Mouse (Mus musculus): Measurements from ENCODE around the gene Fcgrt. TPM values are rescaled to one million over a fixed set of nuclear protein-coding genes. Genes with fewer than 3 reads are reported as not detected.
A peak's percentile ranks its signal among the peaks of the same experiment; 100 is the strongest.

Gene Fcgrt
- total and polyA plus RNA-seq, 3 experiments, result 0.13 to 0.16 TPM; not detected in 1

DNA sequence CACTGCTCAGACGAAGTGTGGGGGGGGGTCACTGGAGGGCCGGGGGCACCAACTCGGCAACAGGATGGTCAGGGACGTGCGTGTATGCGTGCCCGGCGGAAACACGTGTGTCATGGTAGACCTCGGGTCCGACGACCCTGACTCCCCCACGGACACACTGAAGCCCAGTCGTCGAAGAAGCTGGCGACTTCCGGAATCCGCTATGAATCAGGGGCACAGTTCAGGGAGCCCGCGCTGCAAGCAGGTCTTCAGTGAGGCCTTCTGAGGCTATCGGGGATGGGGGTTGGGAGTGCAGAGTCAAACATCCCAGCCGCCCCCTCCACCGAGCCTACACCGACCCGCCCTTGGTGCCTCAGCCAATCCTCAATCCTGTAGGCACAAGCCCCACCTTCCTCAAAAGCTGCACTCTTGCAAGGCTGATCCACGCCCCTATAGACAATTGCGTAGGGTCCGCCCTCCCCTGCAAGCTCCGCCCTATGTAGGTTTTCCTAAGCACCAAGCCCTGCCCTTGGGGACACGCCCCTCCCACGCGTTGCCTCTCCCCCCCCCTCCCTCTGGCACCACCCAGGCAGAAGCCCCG is 49.6 kb downstream of the Fcgrt start (continued):
- TF ChIP-seq MAFK (IDR thresholded peaks at IDR 0.05; ENCODE audit: insufficient replicate concordance, low read length), result no peak
- no peak for TF ChIP-seq ZC3H11A (IDR thresholded peaks at IDR 0.05; ENCODE audit: low read depth, low read length)
- peak; percentile 6; the same call in 1 of the 2 replicates for TF ChIP-seq MXI1 (IDR thresholded peaks at IDR 0.05; ENCODE audit: low read depth, low read length)
- no peak; the same call in 1 of the 2 replicates for TF ChIP-seq BHLHE40 (IDR thresholded peaks at IDR 0.05; ENCODE audit: low read depth, low read length)
- TF ChIP-seq RCOR1 (conservative IDR thresholded peaks at IDR 0.05; ENCODE audit: low read depth, low read length), result no peak
- no peak for TF ChIP-seq SMC3 (IDR thresholded peaks at IDR 0.05; ENCODE audit: low read depth, low read length)
- TF ChIP-seq TCF12 (IDR thresholded peaks at IDR 0.05; ENCODE audit: low read depth, low read length), result peak; percentile 96

DNA sequence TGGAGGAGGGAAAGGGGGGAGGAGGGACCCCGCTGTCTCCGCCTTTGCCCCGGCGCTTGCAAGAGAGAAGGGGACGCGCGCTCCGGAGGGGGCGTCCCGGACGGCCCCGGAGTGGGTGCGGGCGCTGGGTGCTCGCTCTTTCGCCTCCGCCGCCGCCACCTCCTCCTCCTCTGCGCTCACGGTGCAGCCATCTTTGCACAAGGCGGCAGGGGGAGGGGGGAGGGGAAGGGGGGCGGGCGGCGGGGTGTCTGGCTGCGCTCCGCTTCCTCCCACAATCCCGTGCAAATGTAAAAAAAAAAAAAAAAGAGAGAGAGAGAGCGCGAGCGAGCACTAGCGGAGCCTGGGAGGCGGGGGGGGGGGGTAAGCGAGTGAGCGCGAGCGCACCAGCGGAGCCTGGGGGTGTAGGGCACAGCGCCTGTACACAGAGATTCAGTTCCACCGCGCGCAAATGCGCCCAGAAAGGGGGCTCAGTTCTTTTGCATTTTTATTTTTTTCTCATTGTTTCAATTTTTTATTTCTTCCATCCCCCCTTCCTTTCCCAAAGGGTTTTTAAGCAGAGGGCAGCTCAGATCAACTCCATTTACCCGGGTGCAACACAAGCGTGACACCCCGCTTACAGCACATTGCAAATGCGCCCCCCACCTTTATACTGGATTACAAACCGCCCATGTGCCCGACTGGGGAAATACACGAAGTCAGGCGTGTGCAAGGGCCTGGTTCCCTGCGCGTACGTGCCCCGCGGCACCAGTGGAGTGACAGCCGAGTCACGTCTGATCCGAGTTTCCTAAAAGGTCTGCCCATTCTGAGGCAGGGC is 50.3 kb downstream of the Fcgrt start:
- Histone ChIP-seq H3K4me2 (ENCODE audit: insufficient read depth, low read depth, poor library complexity, severe bottlenecking) (peak overlapping the region; percentile 77), H3K9me3 (replicated peaks; ENCODE audit: low read length) (no peaks in the 10 kb centered on the region), H3K36me3 (replicated peaks in 1 of 2; ENCODE audit: control insufficient read depth in 1 of 2, insufficient read depth in 1 of 2, low read length in 1 of 2) (peaks cover 20% of the 10 kb centered on the region in 2 experiments), H3K4me1 (ENCODE audit: control insufficient read depth in 1 of 2, insufficient read depth in 2 of 2) (peaks cover 0 to 25% of the 10 kb centered on the region in 2 experiments; a peak in 2 of 4 replicates), H3K9ac (ENCODE audit: insufficient read depth, low read depth) (peak overlapping the region; percentile 89), H3K79me2 (replicated peaks; ENCODE audit: control insufficient read depth, extremely low read depth, insufficient read depth, poor library complexity, severe bottlenecking) (peaks cover 3% of the 10 kb centered on the region), H3K4me3 (replicated peaks in 1 of 3; ENCODE audit: low read depth in 2 of 3, low read length in 2 of 3, poor library complexity in 1 of 3) (peak overlapping the region; percentile 60 to 80 (median 72)), H3K27me3 (replicated peaks) (no peaks in the 10 kb centered on the region), H3K27ac (ENCODE audit: insufficient read depth, low read depth) (peak overlapping the region; percentile 97)
- dilution Hi-C loops (cut with MboI; ENCODE audit: extremely low pct_ligation_motif_present, extremely low pct_unique_long_range_greater_than_20kb, low sequenced_read_pairs) (no loop called here), in situ Hi-C loops (cut with MboI; ENCODE audit: low pct_ligation_motif_present, low pct_unique_long_range_greater_than_20kb, low sequenced_read_pairs) (no loop called here)
- peak; percentile 87 for DNase-seq (ENCODE audit: extremely low read depth)
- TF ChIP-seq CHD1 (IDR thresholded peaks at IDR 0.05; ENCODE audit: low read depth, low read length) (peak; percentile 86; the same call in 1 of the 2 replicates), NRF1 (IDR thresholded peaks at IDR 0.05; ENCODE audit: low read depth, low read length) (no peak; the same call in 1 of the 2 replicates), SIN3A (IDR thresholded peaks at IDR 0.05; ENCODE audit: low read length) (no peak; the same call in 1 of the 2 replicates), POLR2A (IDR thresholded peaks at IDR 0.05; ENCODE audit: low read depth, low read length) (no peak), TBP (conservative IDR thresholded peaks at IDR 0.05; ENCODE audit: low read depth, low read length) (no peak), ZMIZ1 (IDR thresholded peaks at IDR 0.05; ENCODE audit: low read depth, low read length) (peak; percentile 52; the same call in 1 of the 2 replicates), MAX (IDR thresholded peaks at IDR 0.05; ENCODE audit: low read length) (no peak), GABPA (IDR thresholded peaks at IDR 0.05; ENCODE audit: insufficient replicate concordance, low read depth, low read length) (no peak), JUND (conservative IDR thresholded peaks at IDR 0.05; ENCODE audit: low read depth, low read length) (no peak), ZC3H11A (IDR thresholded peaks at IDR 0.05; ENCODE audit: low read depth, low read length) (no peak), NELFE (IDR thresholded peaks at IDR 0.05; ENCODE audit: low read depth, low read length) (peak; percentile 42; the same call in 1 of the 2 replicates), POLR2AphosphoS2 (IDR thresholded peaks at IDR 0.05; ENCODE audit: low read depth, low read length) (no peak; the same call in 1 of the 2 replicates), ZKSCAN1 (IDR thresholded peaks at IDR 0.05; ENCODE audit: borderline replicate concordance, low read depth, low read length) (no peak), CTCF (conservative IDR thresholded peaks at IDR 0.05 in 1 of 2, IDR thresholded peaks at IDR 0.05 in 1 of 2; ENCODE audit: low read depth in 2 of 2, low read length in 2 of 2) (no peak), USF1 (IDR thresholded peaks at IDR 0.05; ENCODE audit: low read depth, low read length) (no peak), UBTF (IDR thresholded peaks at IDR 0.05; ENCODE audit: low read depth, low read length) (peak; percentile 62; the same call in 1 of the 2 replicates), MEF2A (IDR thresholded peaks at IDR 0.05; ENCODE audit: borderline replicate concordance, low read depth, low read length) (no peak; the same call in 1 of the 2 replicates), PAX5 (IDR thresholded peaks at IDR 0.05; ENCODE audit: low read length) (no peak), IRF4 (IDR thresholded peaks at IDR 0.05; ENCODE audit: low read depth, low read length) (peak; percentile 38; the same call in 1 of the 2 replicates), JUN (IDR thresholded peaks at IDR 0.05; ENCODE audit: insufficient read depth, low read depth, low read length) (no peak), MAFK (IDR thresholded peaks at IDR 0.05; ENCODE audit: insufficient replicate concordance, low read length) (no peak), HCFC1 (IDR thresholded peaks at IDR 0.05; ENCODE audit: low read depth, low read length) (peak; percentile 67), MAZ (IDR thresholded peaks at IDR 0.05; ENCODE audit: low read depth, low read length) (peak; percentile 92; the same call in 1 of the 2 replicates), SMC3 (IDR thresholded peaks at IDR 0.05; ENCODE audit: low read depth, low read length) (no peak), CHD2 (IDR thresholded peaks at IDR 0.05; ENCODE audit: low read length) (no peak; the same call in 1 of the 2 replicates), TCF12 (IDR thresholded peaks at IDR 0.05; ENCODE audit: low read depth, low read length) (no peak), ELF1 (IDR thresholded peaks at IDR 0.05; ENCODE audit: low read depth, low read length) (peak; percentile 49; the same call in 1 of the 2 replicates), KAT2A (IDR thresholded peaks at IDR 0.05; ENCODE audit: insufficient replicate concordance, low read length) (0 out of 2 replicates have a peak, but pooled peaks have one; percentile 32), BHLHE40 (IDR thresholded peaks at IDR 0.05; ENCODE audit: low read depth, low read length) (peak; percentile 55), MYC (IDR thresholded peaks at IDR 0.05; ENCODE audit: low read depth, low read length) (0 out of 2 replicates have a peak, but pooled peaks have one; percentile 23), ETS1 (conservative IDR thresholded peaks at IDR 0.05; ENCODE audit: low read depth, low read length) (no peak), RCOR1 (conservative IDR thresholded peaks at IDR 0.05; ENCODE audit: low read depth, low read length) (no peak)
